Mouse (Mus musculus): ENCODE measurements around the gene Nfix.
"Not testable (repeated sequence)": the region's sequence is repeated elsewhere in the genome, so short reads cannot be mapped to it uniquely, and the experiment has no call there.

Gene Nfix

DNA sequence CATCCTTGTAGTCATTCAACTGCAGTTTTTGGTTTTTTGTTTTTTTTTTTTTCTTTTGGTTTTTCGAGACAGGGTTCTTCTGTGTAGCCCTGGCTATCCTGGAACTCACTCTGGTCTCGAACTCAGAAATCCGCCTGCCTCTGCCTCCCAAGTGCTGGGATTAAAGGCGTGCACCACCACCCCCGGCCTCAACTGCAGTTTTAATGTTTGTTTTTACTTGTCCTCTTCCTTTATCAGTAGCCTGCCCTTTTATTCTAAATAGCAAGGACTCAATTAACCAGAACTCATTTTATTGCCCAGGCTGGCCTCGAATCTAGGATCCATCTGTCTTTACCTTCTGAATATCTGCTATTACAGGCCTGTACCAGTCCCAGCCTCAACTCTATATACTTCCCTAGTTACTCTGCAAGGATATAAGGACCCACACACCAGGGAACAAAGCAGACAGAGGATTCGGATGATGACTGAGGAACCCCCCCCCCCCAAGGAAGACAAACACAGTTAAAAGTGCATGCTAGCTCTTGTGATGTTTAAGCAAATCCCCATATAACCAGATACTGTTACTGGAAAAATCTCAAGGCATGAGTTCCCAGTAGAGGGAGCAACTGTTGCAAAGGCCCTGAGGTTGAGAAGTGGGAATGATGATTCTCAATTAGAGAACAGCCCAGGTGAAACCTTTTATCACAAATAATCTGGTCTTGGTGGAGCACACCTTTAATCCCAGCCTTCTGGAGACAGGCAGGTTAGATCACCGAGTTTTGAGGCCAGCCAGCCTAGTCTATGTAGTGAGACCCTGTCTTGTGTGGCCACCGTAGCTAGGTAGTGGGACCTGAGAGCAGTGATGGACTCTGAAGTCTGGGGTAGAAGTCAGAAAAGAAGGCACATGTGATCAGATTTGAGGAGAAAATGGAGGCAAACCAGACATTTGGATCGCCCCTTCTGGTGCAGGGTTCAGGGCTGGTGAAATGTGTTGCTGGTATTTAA, 32.9 kb upstream of the Nfix start:
- DNase-seq: no peak

DNA sequence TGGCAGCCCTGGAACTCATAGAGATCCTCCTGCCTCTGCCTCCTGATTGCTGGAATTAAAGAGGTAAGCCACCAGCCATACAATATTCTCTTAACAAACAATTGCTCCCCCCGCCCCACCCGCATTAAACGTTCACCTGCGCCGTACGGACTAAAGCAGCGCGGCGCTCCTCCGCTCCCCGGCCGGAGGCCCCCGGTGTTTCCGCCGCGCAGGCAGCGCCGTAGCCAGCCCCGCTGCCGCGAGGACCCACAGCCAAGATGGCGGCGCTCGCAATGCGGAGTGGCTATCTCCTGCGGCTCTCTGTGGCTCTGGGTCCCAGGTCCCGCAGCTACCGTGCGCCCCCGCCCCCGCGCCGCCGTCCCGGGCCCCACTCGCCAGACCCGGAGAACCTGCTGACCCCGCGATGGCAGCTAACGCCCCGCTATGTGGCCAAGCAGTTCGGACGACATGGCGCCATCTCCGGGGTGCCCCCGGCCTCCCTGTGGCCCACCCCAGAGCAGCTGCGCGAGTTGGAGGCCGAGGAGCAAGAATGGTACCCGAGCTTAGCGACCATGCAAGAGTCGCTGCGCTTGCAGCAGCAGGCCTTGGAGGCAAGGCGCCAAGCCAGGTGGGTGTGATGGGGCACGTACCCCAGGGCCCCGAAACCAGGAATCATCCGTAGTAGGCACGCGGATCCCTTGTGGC, 32.0 kb upstream of the Nfix start:
- DNase-seq: peak; percentile 63 to 73

DNA sequence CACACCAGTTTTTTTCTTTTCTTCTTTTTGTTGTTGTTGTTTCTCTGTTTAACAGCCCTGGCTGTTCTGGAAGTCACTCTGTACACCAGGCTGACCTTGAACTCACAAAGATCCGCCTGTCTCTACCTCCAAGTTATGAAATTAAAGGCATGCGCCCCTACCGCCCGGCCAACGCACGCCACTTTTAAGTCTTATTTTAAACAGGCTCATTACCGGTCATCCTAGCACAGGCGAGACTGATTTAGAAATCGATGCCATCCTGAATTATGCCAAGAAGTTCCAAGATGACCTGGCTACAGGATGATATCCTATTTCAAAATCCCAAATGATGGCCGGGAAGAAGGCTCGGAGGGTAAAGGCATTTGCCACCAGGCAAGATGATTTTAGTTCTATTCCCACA, 31.3 kb upstream of the Nfix start, which contains the start of gene Gadd45gip1:
Gene Gadd45gip1, plus strand, starts transcription at position 33 of the 400 bp plus-strand sequence.
- DNase-seq: peak in 1 of 2 experiments; percentile 38

DNA sequence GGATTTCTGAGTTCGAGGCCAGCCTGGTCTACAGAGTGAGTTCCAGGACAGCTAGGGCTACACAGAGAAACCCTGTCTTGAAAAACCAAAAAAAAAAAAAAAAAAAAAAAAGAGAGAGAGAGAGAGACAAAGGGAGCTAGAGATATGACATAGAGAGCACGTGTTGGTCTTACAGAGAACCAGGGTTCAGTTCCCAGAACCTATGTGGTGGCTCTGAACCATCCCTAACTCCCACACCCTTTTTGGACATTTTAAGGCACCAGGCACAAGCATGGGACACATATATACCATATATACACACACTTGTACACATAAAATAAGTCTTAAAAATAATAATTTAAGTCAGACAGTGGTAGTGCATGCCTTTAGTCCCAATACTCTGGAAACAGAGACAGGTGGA, 26.4 kb upstream of the Nfix start:
- DNase-seq: not testable (repeated sequence)

DNA sequence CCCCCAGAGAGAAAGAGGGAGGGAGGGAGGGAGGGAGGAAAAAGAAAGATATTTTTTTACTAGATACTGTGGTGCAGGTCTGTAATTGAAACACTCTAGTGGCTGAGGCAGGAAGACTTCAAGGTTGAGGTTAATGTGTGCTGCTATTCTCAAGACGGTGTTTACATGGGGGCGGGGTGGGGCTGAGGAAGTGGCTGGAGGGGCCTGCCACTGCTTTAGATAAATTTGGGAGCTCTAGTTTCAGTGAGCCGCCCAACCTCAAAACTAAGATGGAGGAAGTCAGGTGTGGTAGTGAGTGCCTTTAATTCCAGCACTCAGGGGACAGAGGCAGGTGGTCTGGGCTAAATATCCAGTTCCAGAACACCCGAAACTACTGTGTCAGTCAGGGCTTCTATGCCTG, 25.5 kb upstream of the Nfix start:
- no peak for DNase-seq

DNA sequence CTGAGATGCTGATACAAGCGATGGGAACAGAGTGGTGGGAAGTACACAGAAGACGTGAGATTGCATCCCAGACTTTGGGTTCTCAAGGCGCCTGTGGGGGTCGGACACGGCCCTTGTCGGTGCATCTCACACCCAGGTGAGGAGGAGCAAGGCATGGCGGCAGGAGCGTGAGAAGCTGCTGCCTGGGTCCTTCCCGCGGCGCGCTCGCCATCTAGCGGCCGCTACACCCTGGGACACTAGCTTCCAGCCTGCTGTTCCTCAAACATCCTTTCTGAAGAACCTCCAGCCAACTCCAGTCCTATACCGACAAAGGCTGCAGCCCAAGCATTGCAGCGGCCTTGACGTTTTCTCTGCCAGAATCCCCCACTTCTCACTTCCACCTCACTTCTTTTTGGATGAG, 23.5 kb upstream of the Nfix start:
- peak in 1 of 2 experiments; percentile 54 for DNase-seq

DNA sequence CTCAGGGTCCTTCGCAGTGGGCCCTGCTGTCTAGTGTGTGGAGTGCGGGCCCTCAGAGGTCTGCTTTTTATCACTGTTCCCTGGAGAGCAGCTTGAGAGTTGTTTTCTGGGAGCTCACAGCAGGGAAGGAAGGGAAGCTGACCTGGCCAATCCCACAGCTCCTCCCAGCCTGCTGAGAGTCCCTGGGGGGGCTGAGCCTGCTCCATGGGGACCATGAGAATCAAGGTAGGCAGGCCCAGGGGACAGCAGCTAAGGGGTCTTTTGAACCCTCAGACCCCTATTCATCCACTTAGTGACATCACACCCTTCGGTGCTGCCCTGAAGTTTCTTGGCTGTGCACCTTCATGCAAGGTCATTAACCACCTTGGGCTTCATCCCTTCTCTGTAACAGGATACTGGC, 22.6 kb upstream of the Nfix start, which contains the start of gene Dand5:
Gene Dand5, minus strand, starts transcription at position 101 of the 400 bp plus-strand sequence.
- no peak for DNase-seq

DNA sequence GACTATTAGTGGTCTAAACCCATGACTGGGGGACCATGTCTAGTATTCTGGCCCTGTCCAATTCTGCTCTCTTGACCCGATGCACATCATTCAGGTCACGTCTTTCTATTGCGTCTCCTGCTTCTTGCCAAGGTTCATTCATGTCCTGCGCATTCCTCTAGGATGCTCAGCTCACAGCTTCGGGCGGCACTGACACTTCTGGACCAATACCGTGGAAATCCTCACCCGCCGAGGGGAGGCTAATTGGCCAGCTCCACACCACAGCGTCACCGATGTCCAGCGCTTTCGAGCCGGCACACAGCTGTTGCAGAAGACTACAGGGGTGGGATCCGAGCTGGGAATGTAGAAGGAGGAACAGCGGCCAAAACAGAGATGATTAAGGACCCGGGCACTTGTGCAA, 16.0 kb upstream of the Nfix start:
- DNase-seq: no peak

DNA sequence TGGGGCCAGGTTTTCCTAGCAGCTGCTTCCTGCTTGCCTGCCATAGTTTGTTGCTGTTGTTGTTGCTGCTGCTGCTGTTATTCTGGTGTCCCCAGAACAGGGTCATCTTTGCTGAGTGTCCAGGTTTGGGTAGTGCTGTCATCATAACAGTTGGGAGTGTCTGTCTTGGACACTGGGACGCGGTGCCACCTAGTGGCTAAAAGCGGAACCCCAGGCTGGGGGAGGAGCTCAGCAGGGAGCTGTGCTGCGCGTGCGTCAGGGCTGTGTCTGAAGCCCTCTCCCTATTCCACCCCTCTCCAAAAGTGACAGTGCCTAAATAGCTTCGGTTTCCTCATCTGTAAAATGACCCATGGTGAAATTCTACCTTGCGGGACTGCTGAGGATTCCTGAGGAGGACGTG, 15.4 kb upstream of the Nfix start:
- peak; percentile 88 to 96 for DNase-seq

DNA sequence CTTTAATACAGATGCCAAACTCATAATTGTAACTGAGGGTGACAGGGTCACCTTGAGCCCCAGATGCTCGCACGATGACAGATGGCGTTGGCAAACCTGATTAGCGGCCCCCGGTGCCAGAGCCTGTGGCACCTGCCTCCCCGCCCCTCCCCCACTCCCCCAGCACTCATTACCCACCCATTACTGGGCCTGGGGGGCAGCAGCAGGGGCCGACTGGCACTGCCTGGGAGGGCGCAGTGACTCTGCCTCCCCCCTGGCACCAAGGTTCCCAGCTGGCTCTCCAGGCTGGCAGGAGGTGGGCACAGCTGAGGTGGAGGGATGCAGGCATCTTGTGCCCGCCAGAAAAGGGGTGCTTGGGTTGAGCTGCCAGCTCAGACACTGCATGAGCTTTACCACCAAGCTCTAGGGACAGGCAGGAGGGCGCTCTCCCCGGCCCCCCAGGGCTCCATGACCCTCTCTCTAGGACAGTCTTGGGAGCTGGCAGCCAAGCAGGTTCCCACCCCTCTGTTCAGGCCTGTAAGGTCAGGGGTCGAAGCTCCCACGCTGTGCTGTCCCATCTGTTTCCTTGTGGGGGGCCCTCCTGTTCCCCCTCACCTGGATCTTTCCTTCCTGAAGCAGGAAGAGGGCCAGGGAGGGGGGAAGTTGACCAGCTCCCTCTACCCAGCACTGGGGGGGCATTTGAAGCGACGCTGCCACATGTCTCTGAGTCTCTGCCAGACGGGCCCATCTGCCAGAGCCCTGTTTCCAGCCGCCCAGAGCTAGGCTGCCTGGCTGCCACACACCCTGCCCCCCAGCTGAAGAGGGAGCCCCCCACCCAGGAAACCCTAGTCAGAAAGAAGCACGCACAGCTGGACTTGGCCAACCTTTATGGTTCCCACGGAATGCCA, 14.7 kb upstream of the Nfix start:
- DNase-seq: no peak

DNA sequence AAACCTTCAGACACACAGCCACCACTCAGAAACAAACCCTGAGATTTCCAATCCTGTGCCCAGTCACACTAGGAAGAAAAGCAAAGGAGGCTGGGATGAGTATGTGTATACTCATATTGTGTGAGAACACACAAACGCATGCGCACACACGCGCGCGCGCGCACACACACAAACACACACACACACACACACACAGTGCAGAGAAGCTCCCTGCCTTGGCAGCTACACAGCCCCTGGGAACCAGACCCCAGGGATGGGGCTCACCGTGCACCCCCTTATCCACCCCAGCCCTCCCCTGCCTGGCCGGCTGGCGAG, 14.1 kb upstream of the Nfix start:
- DNase-seq: no peak

DNA sequence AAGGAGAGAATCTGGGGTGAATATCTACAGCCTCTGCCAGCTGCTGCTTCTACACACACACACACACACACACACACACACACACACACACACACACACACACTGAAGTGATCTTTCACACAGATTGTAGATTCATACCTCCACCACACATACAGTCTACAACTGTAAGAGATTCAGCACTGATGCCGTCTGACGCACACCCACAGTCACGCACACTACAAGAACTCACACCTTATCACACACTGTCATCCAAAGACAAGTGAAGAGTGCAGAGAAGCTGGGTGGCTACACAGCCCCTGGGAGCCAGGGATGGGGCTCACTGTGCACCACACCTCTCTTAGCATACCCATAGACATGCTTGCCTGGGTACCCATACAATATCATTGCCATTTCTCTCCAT, 13.7 kb upstream of the Nfix start:
- no peak for DNase-seq

DNA sequence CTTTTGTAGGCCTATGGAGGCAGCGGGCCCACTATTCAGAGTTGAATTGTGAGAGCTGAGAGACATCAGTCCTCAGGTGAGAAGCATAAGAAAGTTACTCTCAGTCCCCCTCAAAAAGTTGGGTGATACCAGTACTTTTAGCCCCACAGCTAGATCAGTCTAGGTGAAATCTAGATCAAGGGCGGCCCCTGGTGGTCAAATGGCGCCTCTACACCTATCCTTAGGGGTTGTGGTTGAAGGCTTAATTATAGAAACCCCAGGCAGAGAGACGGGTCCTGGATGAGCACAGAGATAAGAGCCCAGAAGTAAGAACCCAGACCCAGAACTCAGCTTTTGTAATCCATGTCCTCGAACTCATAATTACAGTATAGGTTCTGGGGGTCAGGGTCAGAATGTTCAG, 12.9 kb upstream of the Nfix start:
- peak; percentile 67 to 86 for DNase-seq

DNA sequence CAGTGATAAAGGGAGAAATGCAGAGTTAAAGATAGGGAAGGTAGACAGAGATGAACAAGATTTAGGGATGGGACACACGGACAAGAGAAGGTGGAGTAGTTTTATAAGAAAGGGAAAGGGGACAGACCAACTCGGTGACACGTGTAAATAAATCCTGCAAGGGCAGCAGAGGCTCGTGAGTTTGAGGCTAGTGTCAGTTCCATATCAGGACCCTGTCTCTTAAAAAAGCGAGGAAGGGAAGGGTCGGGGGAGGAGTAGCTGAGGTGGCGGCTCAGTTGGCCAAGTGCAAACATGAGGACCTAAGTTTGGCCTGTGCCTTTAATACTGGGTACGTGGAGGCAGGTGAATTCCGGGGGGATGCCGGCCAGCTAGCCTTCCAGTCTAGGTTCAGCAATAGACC, 11.2 kb upstream of the Nfix start:
- DNase-seq: no peak

DNA sequence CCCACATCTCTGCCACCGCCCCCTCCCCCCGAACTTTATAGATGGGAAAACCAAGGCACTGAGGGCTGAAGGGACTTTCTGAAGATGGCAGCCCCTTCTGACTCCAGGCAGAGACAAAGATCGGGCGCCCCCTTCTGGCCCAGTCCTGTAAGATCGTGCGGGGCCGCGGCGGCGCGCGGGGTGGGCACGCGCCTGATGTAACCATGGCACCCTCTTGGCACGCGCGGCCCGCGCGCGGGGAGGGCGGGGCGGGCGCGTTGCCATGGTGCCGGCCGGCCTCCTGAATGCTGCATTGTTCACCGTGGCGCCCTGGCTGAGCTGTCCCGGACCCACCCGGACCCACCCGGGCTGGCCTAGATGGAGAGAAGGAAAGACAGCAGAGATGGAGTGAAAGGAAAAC, 10.8 kb upstream of the Nfix start:
- DNase-seq: peak; percentile 84 to 92

DNA sequence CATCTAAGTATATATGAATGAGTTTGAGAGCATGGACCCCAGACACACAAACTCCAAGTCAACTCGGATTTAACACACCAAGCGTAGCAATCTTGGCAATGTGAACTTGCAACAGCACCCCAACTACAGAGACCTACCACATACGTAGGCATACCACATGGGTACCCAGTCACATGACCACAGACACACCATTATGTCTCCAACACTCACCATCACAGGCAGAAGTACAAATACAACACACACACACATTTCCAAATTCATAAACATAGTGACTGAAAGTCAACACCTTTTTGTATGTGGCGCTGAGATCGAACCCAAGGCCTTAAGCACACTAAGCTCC, 9.8 kb upstream of the Nfix start:
- DNase-seq: no peak

DNA sequence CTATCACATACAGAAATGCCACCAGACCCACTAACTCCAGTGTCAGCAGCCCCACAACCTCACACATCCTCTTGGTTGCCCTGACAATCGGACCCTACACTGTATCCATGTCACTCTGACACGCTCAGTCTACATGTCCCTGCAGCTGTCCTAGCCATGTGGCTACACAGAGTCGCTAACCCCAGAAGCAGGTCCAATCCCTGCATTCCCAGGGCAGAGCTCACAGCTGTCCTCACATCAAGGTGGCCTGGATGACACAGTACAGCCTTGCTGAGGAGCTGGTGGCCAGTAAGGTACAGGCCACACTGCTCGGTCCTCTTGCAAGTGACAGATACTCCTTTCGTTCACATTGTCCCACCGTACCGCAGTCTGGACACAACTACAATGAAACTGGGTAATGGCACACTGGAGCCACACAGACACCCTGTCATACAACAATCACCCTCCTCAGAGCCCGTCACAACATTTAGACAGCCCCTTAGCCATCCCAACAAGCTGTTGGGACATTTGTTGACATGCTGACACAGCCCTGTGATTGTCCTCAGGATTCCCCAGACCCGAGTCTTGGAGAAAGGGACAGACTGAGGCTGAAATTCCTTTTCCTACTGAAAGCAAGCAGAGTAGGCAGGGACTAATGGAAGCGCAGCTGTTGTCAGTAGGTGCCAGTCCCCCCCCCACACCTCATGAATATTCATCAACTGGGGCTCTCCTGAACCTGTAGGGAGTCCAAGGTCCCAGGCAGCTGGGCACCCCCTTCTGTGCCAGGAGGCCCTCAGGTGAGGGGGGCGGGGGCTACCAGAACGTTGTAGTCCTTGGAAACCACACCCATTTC, 9.2 kb upstream of the Nfix start:
- DNase-seq: no peak

DNA sequence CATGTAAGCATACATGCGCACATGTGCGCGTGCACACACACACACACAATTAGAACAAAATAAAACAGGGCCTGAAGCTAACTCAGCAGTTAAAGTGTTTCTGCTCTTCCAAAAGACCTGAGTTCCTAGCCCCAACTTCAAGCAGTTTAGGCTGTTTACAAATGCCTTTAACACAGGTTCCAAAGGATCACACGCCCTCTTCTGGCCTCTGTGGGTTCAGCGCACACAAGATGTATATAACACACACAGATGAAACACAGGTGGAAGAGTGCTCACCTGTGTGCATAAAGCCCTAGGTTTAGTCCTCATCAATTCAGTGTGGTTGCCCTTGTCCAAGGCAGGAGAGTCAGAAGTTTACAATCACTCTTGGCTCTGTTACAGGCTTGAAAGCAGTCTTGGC, 5.9 kb upstream of the Nfix start:
- DNase-seq: no peak

DNA sequence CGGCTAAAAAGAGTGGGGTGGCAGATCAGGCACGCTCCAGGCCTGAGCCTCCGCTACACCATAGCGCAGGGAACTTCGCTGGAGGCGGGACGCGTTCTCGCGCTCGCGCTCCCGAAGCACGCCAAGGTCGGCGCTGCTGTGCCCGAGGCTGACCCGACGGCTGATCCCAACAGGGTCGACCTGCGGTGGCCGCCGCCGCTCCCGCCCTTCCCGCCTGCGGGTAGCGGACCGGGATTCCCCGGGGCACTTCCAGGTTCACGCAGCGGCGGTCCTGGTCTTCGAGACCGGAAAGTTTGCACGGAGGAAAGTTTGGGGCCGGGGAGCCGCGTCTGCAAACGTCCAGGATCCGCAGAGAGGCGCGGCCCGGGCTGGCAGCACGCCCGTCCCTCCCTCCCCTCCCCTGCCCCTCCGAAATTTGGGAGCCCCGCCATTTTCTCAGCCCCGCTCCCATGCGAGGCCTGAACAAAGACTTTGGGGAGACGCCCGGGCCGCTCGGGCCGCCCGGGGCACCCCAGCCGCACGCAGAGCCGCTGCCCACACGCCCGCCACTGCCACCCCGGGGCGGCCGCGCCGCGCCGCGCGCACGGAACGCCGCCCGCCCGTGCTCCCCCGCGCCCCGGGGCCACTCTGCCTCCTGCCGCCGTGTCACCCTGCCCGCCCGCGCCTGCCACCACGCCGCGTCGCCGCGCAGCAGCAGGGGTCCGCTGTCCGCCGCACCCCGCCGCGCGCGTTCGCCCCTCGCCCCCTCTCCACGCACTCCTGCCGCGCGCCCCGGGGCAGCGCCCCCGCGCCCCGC, 810 bp downstream of the Nfix start:
- DNase-seq: peak; percentile 29 to 47

DNA sequence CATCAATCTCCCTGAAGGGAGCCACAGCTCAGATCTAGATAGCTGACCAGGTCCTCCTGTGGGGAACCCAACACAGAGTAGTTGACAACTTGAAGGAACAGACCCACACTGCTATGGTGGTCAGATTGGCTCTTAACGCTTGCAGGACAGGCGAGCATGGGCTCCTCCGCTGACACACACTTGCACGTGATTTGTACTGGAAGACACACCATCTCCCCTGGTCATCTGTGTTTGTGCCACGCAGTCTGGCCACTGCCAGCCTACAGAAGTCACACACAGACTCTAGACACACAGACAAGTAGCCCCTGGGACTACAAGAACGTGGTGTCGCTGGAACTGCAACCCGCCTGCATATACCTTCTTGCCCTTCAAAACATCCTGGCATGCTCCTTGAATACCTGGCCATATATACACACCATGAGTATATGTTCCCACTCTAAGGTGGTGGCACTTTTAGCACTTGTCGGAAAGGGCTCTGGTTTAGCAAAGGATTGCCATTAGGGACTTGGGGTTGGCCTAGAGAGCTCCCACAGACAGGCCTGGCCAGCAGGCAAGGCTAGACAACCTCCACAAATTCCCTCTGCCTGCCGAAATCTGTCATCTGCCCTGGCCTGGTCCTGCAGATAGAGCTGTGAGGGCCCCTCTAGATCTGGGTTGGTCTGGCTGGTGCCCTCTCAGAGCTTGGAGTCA, 1.6 kb downstream of the Nfix start:
- DNase-seq: no peak

DNA sequence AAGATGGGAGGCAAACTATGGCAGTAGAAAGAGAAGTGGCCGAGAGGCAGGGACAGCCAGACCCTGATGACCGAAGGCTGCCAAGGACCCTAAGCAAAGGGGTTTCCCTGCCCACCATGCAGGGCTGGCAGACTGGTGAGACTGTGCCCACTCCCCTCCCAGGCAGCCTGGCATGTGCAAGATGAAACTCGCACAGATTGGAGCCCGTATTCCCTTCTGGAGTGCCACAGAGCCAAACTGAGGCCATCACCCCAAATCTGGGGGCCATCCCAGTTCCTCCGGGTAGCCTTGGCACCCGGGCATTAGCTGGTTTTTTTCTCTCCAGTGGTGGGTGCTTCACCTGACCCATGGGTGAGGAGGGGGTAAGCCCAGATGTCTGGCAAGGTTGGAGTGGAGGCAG, 2.2 kb downstream of the Nfix start:
- no peak for DNase-seq

Measured in kidney, adult 8-10 months (tissue).